Mouse (Mus musculus) T-helper 1 cell (primary cell): ENCODE measurements around the gene Olfr582.

Experiments
- in situ Hi-C: fragments of 300-600 bp; cut with MboI, MseI; formaldehyde crosslinking; loops from one replicate; pipeline ENCODE4 v1.15.1; 2025; ENCODE audit warnings: high pct_unique_total_duplicates

Gene Olfr582

DNA sequence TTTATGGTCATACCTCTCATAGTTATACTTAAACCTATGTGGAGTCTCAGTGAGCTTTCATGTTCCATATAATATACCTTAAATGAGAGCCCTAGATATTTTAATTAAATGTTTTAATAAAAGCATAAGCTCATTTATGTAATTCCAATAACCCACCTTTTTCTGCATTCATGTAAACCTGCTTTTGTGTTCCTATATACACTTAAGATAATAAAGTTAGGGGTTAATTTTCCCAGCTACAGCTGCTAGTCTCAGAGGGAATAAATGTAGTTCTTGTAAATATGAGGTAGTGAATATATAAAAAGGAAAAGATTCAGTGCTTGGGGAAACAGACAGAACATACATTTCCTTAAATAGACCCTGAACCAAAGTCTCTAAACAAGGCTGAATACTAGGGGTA is at the start of gene Olfr582:
TSS of gene Olfr582 (plus strand) at position 301 of the 400 bp plus-strand sequence.
- in situ Hi-C loops, result loop anchor here (5.0 kb wide), 1 partner anchor 185 kb away; no protein-coding TSS in a partner anchor

GRCm38 (mm10) chr7:102989224-102989623 is 48.6 kb upstream of the Olfr582 start, which contains the start of gene Olfr578:
TSS of gene Olfr578 (minus strand) at chr7:102989324.
- in situ Hi-C loops, result loop anchor here (10.0 kb wide), 1 partner anchor 624 kb away; no protein-coding TSS in a partner anchor

GRCm38 (mm10) chr7:103051000-103051399 is 13.2 kb downstream of the Olfr582 start, which contains the start of gene Olfr583:
TSS of gene Olfr583 (plus strand) at chr7:103051300.
- in situ Hi-C loops, result no loop called here

- in situ Hi-C loops, result no loop called here
Measured at GRCm38 (mm10) chr7:103081585-103081984, 43.8 kb downstream of the Olfr582 start, which contains the start of gene Olfr584. TSS of gene Olfr584 (plus strand) at chr7:103081885.
